Mouse (Mus musculus): ENCODE measurements at regions not wholly inside any gene's neighbourhood (a gene's known extent, or its start where the extent isn't known, plus 50 kb on each side); places are given as distances from the start of the nearest gene placed in this dataset.

GRCm38 (mm10) chr12:77943960-77944359 is 250.1 kb upstream of the Gm6657 start:
- Histone ChIP-seq H3K4me1 (replicated peaks; ENCODE audit: control insufficient read depth, insufficient read depth, low read length) (no peaks in the 10 kb centered on the region), H3K36me3 (ENCODE audit: control insufficient read depth, insufficient read depth) (no peaks in the 10 kb centered on the region), H3K27me3 (replicated peaks; ENCODE audit: control insufficient read depth, insufficient read depth, low read length) (no peaks in the 10 kb centered on the region), H3K27ac (ENCODE audit: low read depth, low read length) (no peak overlapping the region), H3K9ac (ENCODE audit: low read depth, low read length) (no peak overlapping the region), H3K4me2 (replicated peaks; ENCODE audit: low read depth) (no peak overlapping the region), H3K9me3 (ENCODE audit: control insufficient read depth) (no peaks in the 10 kb centered on the region), H3K4me3 (ENCODE audit: low read depth, low read length) (no peak overlapping the region)
- TF ChIP-seq CTCF (IDR thresholded peaks at IDR 0.05; ENCODE audit: low read depth), result no peak
- no peak for ATAC-seq
- WGBS, result 86% methylated on average over 8 of the region's 8 CpGs

- 15% methylated on average over 16 of the region's 16 CpGs for WGBS
- ATAC-seq, result no peak
- no peak for TF ChIP-seq CTCF (IDR thresholded peaks at IDR 0.05; ENCODE audit: low read depth)
- no peaks in the 10 kb centered on the region; the same call in 1 of the 2 replicates for H3K4me1 ChIP-seq (replicated peaks; ENCODE audit: control insufficient read depth, insufficient read depth, low read length)
- peak overlapping the region; percentile 49 for H3K4me2 ChIP-seq (replicated peaks; ENCODE audit: low read depth)
- H3K27ac ChIP-seq (ENCODE audit: low read depth, low read length), result no peak overlapping the region
- H3K4me3 ChIP-seq (ENCODE audit: low read depth, low read length), result peak overlapping the region; percentile 7
- no peaks in the 10 kb centered on the region for H3K9me3 ChIP-seq (ENCODE audit: control insufficient read depth)
- H3K27me3 ChIP-seq (replicated peaks; ENCODE audit: control insufficient read depth, insufficient read depth, low read length), result no peaks in the 10 kb centered on the region
- H3K36me3 ChIP-seq (ENCODE audit: control insufficient read depth, insufficient read depth), result no peaks in the 10 kb centered on the region
- H3K9ac ChIP-seq (ENCODE audit: low read depth, low read length), result no peak overlapping the region
These were observed 244.5 kb upstream of the Gm6657 start for GRCm38 (mm10) chr12:77949474-77950017.

GRCm38 (mm10) chr12:77952492-77952891 is 241.6 kb upstream of the Gm6657 start:
- H3K36me3 ChIP-seq (ENCODE audit: control insufficient read depth, insufficient read depth), result no peaks in the 10 kb centered on the region
- no peaks in the 10 kb centered on the region for H3K9me3 ChIP-seq (ENCODE audit: control insufficient read depth)
- H3K27me3 ChIP-seq (replicated peaks; ENCODE audit: control insufficient read depth, insufficient read depth, low read length), result no peaks in the 10 kb centered on the region
- H3K4me3 ChIP-seq (ENCODE audit: low read depth, low read length), result no peak overlapping the region
- H3K9ac ChIP-seq (ENCODE audit: low read depth, low read length), result no peak overlapping the region
- H3K27ac ChIP-seq (ENCODE audit: low read depth, low read length), result no peak overlapping the region
- no peak for ATAC-seq
- H3K4me2 ChIP-seq (replicated peaks; ENCODE audit: low read depth), result no peak overlapping the region
- no peak for TF ChIP-seq CTCF (IDR thresholded peaks at IDR 0.05; ENCODE audit: low read depth)
- WGBS, result 33% methylated on average over 2 of the region's 2 CpGs
- no peaks in the 10 kb centered on the region; the same call in 1 of the 2 replicates for H3K4me1 ChIP-seq (replicated peaks; ENCODE audit: control insufficient read depth, insufficient read depth, low read length)

- H3K27me3 ChIP-seq (replicated peaks; ENCODE audit: control insufficient read depth, insufficient read depth, low read length), result no peaks in the 10 kb centered on the region
- WGBS, result 73% methylated on average over 6 of the region's 6 CpGs
- no peak for ATAC-seq
- no peak overlapping the region for H3K4me2 ChIP-seq (replicated peaks; ENCODE audit: low read depth)
- no peak overlapping the region for H3K4me3 ChIP-seq (ENCODE audit: low read depth, low read length)
- no peak overlapping the region for H3K27ac ChIP-seq (ENCODE audit: low read depth, low read length)
- H3K36me3 ChIP-seq (ENCODE audit: control insufficient read depth, insufficient read depth), result no peaks in the 10 kb centered on the region
- no peak overlapping the region for H3K9ac ChIP-seq (ENCODE audit: low read depth, low read length)
- TF ChIP-seq CTCF (IDR thresholded peaks at IDR 0.05; ENCODE audit: low read depth), result no peak
- H3K4me1 ChIP-seq (replicated peaks; ENCODE audit: control insufficient read depth, insufficient read depth, low read length), result no peaks in the 10 kb centered on the region
- no peaks in the 10 kb centered on the region for H3K9me3 ChIP-seq (ENCODE audit: control insufficient read depth)
These were observed 231.4 kb upstream of the Gm6657 start for GRCm38 (mm10) chr12:77962631-77963030.

GRCm38 (mm10) chr12:77968543-77968942 is 225.5 kb upstream of the Gm6657 start:
- H3K27me3 ChIP-seq (replicated peaks; ENCODE audit: control insufficient read depth, insufficient read depth, low read length), result no peaks in the 10 kb centered on the region
- no peak overlapping the region for H3K9ac ChIP-seq (ENCODE audit: low read depth, low read length)
- no peaks in the 10 kb centered on the region for H3K36me3 ChIP-seq (ENCODE audit: control insufficient read depth, insufficient read depth)
- H3K4me1 ChIP-seq (replicated peaks; ENCODE audit: control insufficient read depth, insufficient read depth, low read length), result no peaks in the 10 kb centered on the region
- no peak overlapping the region for H3K27ac ChIP-seq (ENCODE audit: low read depth, low read length)
- H3K4me3 ChIP-seq (ENCODE audit: low read depth, low read length), result no peak overlapping the region
- ATAC-seq, result no peak
- no peak for TF ChIP-seq CTCF (IDR thresholded peaks at IDR 0.05; ENCODE audit: low read depth)
- 55% methylated on average over 3 of the region's 3 CpGs for WGBS
- no peak overlapping the region for H3K4me2 ChIP-seq (replicated peaks; ENCODE audit: low read depth)
- H3K9me3 ChIP-seq (ENCODE audit: control insufficient read depth), result no peaks in the 10 kb centered on the region

- no peak overlapping the region for H3K9ac ChIP-seq (ENCODE audit: low read depth, low read length)
- no peak overlapping the region for H3K4me2 ChIP-seq (replicated peaks; ENCODE audit: low read depth)
- 0 out of 2 replicates have a peak, but pooled peaks have one; percentile 5 for TF ChIP-seq CTCF (IDR thresholded peaks at IDR 0.05; ENCODE audit: low read depth)
- no peaks in the 10 kb centered on the region for H3K9me3 ChIP-seq (ENCODE audit: control insufficient read depth)
- no peaks in the 10 kb centered on the region for H3K27me3 ChIP-seq (replicated peaks; ENCODE audit: control insufficient read depth, insufficient read depth, low read length)
- no peaks in the 10 kb centered on the region for H3K4me1 ChIP-seq (replicated peaks; ENCODE audit: control insufficient read depth, insufficient read depth, low read length)
- H3K4me3 ChIP-seq (ENCODE audit: low read depth, low read length), result no peak overlapping the region
- 61% methylated on average over 1 of the region's 1 CpGs for WGBS
- H3K36me3 ChIP-seq (ENCODE audit: control insufficient read depth, insufficient read depth), result no peaks in the 10 kb centered on the region
- peak; percentile 22; the same call in 1 of the 2 replicates for ATAC-seq
- no peak overlapping the region for H3K27ac ChIP-seq (ENCODE audit: low read depth, low read length)
These were observed 224.0 kb upstream of the Gm6657 start for GRCm38 (mm10) chr12:77970026-77970425.

- Histone ChIP-seq H3K4me1 (replicated peaks; ENCODE audit: control insufficient read depth, insufficient read depth, low read length) (no peaks in the 10 kb centered on the region), H3K4me2 (replicated peaks; ENCODE audit: low read depth) (no peak overlapping the region), H3K4me3 (ENCODE audit: low read depth, low read length) (no peak overlapping the region), H3K27me3 (replicated peaks; ENCODE audit: control insufficient read depth, insufficient read depth, low read length) (no peaks in the 10 kb centered on the region), H3K27ac (ENCODE audit: low read depth, low read length) (no peak overlapping the region), H3K9me3 (ENCODE audit: control insufficient read depth) (no peaks in the 10 kb centered on the region), H3K9ac (ENCODE audit: low read depth, low read length) (no peak overlapping the region), H3K36me3 (ENCODE audit: control insufficient read depth, insufficient read depth) (no peaks in the 10 kb centered on the region)
- no peak for ATAC-seq
- TF ChIP-seq CTCF (IDR thresholded peaks at IDR 0.05; ENCODE audit: low read depth), result no peak
- 58% methylated on average over 4 of the region's 4 CpGs for WGBS
These were observed 221.9 kb upstream of the Gm6657 start for GRCm38 (mm10) chr12:77972165-77972564.
